Mouse (Mus musculus): ENCODE results near the gene Exo1.

The Exo1 gene

GRCm38 (mm10) chr1:175950851-175951250 is 70.5 kb downstream of the Exo1 start:
- no peak for DNase-seq (ENCODE audit: low spot score in 2 of 2)

GRCm38 (mm10) chr1:175961786-175962185 is 81.4 kb downstream of the Exo1 start:
- DNase-seq (ENCODE audit: low spot score in 2 of 2): no peak

Data from spleen, postnatal 4 days (tissue).